Comparison of ENCODE assay signal across 8 mouse cellular contexts in genomic region chr13:73405720-73406629, GRCm38 (mm10).
DNase-seq lines count a peak whose midpoint lies in the region.

No protein-coding gene starts in this region.

- H3K27me3 ChIP-seq in heart, embryonic 10.5 days (ENCODE audit: insufficient read depth, poor library complexity, severe bottlenecking) = peaks cover 11% of the 10 kb centered on the region

- no peaks in the 10 kb centered on the region for H3K36me3 ChIP-seq in heart, embryonic 10.5 days

- H3K9me3 ChIP-seq in heart, embryonic 10.5 days = no peaks in the 10 kb centered on the region

- H3K4me3 ChIP-seq in heart, embryonic 10.5 days = peak overlapping the region; percentile 32

- H3K4me1 ChIP-seq in heart, embryonic 10.5 days = peaks cover 9% of the 10 kb centered on the region

- peak overlapping the region; percentile 30; the same call in 1 of the 2 replicates for H3K27ac ChIP-seq in heart, embryonic 10.5 days

- peak; percentile 59 to 61 for DNase-seq in cerebellum, postnatal 10 days
- no peak for DNase-seq in cerebellum, adult 11 months
- DNase-seq in 3T3-L1 (ENCODE audit: low read depth, low spot score) = peak; percentile 17
- DNase-seq in embryo, embryonic 10.5 days (ENCODE audit: low spot score) = peak; percentile 90
- peak; percentile 91 for DNase-seq in heart, embryonic 10.5 days (ENCODE audit: low spot score)
- DNase-seq in kidney, postnatal 10 days = peak; percentile 74
- DNase-seq in lung, postnatal 4 days = peak; percentile 53 to 68
- no peak for DNase-seq in c-Kit-positive CD71-positive TER-119-positive erythroid progenitor cells, embryonic 14.5 days (ENCODE audit: low spot score)

- WGBS in heart, embryonic 10.5 days = 13% methylated on average over 20 of the region's 20 CpGs

Comparison
In these comparisons a context has a peak if more than half of its experiments do, and no peak if none do; other contexts are left out.
1. DNase-seq: peak in cerebellum, postnatal 10 days (2 of 2), 3T3-L1 (single experiment), embryo, embryonic 10.5 days (single experiment), heart, embryonic 10.5 days (single experiment), kidney, postnatal 10 days (single experiment) and lung, postnatal 4 days (2 of 2); none in cerebellum, adult 11 months (single experiment) and c-Kit-positive CD71-positive TER-119-positive erythroid progenitor cells, embryonic 14.5 days (single experiment).